Mouse (Mus musculus) adrenal gland (tissue): ENCODE measurements around the gene Nek11.

Experiments used
- intact Hi-C: fragments of 180-260 bp; cut with DNase I; formaldehyde crosslinking; loops from one replicate; pipeline ENCODE4 v1.15.1; 2025

Nek11 gene

DNA sequence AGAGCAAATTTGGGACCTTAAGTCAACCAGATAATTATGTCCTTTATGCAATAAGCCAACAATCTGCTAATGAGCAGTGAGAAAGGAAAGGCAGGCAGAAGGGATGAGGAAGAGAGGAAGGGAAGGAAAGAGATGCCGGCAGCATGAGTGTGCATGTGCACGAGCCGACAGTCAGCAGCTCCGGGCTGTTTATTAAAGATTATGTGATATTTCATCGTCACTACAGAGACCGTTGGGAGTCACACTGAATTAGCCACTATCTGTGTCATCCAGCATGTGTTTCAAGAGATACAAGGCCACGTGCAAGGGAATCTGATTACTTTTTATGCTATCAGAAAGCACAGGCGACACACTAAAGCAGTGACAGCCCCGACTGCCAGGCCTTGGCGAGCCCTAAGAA, 73.5 kb downstream of the Nek11 start:
- intact Hi-C loops = no loop called here

- intact Hi-C loops = no loop called here
Observed at GRCm38 (mm10) chr9:105313250-105313649, 82.1 kb downstream of the Nek11 start.

GRCm38 (mm10) chr9:105312686-105313085, 82.6 kb downstream of the Nek11 start:
- intact Hi-C loops = no loop called here

- intact Hi-C loops = no loop called here
Observed at GRCm38 (mm10) chr9:105309553-105310281, 85.6 kb downstream of the Nek11 start.

DNA sequence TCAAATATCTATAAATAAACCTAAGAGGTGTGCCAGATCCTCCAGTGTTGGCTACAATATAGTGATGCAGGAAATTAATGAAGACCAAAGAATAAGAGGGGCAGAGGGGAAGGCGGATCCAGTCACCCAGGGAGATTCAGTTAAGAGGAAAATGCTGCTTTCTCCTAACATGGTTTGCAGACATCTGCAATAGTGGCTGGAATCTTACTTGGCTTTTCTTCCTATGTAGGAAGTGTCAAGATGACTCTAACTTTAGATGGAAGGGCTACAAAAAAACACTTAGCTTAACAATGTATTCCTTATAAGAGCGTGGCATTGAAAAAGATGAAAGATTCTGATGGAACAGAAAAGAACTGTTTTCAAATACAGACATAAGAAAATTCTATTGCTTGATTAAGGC, 89.3 kb downstream of the Nek11 start:
- intact Hi-C loops = no loop called here

DNA sequence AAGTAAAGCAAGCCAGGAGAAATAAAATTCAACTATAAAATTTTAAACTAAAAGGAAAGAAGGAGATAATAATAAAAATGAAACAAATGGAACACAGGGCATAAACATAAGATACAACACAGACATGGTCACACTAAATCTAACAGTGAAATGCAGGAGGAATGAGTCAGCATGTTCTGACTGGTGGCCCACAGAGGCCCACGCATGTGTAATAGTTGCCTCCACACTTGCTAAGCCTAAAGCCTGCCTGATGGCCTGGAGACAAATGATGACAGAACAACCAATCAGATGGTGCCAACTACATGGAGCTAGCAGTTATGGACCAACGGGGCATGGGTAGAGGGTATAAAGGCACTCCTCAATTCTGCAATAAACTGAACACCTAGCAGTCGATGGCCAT, 93.1 kb downstream of the Nek11 start:
- intact Hi-C loops = no loop called here

- intact Hi-C loops = no loop called here
Observed at GRCm38 (mm10) chr9:105301396-105301795, 93.9 kb downstream of the Nek11 start.

DNA sequence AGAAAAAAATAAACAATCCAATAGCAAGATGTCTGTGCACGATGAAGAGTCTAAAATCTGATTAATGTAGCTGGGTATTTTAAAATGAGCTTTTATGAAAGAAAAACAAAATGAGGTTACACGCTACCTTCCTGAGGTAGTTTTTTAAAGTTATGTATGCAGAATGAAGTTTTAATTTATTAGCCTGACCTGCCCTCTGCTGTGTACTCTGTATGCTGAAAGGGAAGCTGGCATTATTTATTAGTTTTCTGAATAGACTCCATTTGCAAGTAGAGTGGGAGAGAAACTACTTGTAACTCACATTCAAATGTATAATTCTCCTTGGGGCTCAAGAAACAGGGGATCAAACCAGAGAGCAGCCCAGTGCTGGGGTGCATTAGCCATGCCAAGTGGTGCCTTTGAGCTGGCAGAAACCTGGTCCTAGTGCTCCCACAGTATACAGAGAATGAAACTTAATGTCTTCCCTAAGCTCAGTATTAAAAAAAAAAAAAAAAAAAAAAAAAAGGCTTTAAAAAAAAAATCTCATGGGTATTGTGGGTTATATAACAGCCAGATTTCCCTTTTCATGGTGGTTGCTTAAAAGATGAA, 94.5 kb downstream of the Nek11 start:
- intact Hi-C loops = no loop called here

DNA sequence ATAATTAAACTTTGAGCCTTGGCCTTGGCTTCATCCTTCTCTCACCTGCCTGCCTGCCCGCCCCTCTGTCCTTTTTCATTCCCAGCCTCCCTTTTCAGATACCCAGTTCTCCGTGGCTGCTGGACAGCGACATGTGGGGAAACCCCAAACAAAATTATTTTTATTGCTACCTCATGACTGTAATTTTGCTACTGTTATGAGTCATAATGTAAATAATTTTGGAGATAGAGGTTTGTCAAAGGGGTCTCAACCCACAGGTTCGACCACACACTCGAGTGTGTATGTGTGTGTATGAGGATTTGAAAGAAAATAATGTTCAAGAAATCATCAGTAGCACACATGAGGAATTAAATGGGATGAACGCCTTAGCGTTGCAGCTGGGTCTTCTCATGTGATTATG, 110.7 kb downstream of the Nek11 start:
- intact Hi-C loops = no loop called here

- intact Hi-C loops = no loop called here
Observed at GRCm38 (mm10) chr9:105282725-105283124, 112.6 kb downstream of the Nek11 start.

DNA sequence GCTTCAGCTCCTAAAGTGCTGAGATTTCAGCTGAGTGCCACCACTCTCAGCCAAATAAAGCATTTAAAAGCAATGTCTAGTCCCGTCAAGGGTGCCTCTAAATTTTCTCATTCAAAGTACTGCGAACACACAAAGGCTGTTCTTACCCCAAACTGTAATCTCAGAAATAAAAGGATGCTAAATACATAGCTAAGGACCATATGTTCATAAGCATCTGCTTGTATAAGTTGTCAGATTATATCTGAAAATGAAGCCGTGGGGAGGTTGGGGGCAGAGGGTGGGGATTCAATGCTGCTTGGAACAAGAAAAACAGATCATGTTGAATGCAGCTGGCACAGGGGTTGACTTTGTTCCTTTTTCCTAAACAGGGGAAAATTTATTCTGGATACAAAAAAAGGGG, 120.4 kb downstream of the Nek11 start:
- intact Hi-C loops = no loop called here

- intact Hi-C loops = no loop called here
Observed at GRCm38 (mm10) chr9:105274286-105274685, 121.0 kb downstream of the Nek11 start.

DNA sequence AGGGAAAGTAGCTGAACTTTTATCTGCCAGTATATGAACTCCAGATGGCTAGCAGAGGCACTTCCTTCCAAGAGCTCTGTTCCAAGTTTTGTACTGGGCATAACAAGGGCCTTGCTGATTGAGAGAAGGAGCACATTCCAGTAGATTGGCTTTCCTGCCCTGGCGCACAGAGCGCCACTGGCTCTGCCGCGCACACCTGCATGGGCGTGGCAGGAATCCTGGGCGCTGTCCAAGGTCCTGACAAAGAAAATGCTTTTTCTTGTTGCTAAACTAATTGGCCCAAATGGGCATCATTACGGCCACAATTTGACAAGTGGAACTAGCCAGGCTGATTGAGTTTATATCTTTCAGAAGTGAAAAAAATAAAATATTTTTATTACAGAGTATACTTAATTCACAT, 123.1 kb downstream of the Nek11 start:
- intact Hi-C loops = no loop called here

DNA sequence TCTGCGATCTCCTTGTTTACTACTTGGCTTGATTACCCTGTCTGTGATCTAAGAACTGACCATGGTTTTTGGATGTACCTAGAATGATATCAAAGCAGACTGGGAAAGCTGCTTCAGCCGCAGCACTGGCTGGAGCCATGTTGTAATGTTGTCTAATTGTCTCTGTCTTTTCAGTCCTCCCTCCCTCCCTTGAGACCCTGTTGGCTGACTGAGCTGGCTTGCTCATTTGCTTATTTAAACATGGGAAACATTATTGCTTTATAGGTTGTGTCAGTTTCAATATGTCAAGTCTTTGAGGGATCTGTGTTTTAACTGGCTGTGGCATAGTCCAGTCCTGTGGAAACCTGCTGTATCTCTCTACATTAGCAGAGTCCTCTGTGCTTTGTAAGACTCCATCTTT, 132.2 kb downstream of the Nek11 start:
- intact Hi-C loops = no loop called here

- intact Hi-C loops = no loop called here
Observed at GRCm38 (mm10) chr9:105257668-105258067, 137.7 kb downstream of the Nek11 start.

DNA sequence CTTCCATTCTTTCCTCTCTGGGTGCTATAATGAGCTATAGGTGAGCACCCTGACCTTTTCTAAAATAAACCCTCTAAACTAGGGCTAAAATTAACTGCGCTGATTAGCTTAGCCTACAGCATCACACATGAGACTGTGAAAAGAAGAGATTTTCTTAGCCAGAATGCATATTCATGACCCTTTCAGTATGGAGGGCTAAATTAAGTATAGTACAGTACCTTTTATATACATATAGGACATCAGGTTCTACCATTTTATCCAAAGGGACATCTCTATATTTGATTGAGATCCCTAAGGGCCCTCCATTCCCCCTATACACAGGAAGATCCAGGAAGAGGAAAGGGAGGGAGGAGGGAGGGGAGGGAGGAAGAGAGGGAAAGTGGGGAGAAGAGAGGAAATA, 141.2 kb downstream of the Nek11 start:
- intact Hi-C loops = no loop called here

- intact Hi-C loops = no loop called here
Observed at GRCm38 (mm10) chr9:105252349-105253041, 142.8 kb downstream of the Nek11 start.

GRCm38 (mm10) chr9:105251256-105251655, 144.1 kb downstream of the Nek11 start:
- intact Hi-C loops = no loop called here

- intact Hi-C loops = no loop called here
Observed at GRCm38 (mm10) chr9:105244024-105244423, 151.3 kb downstream of the Nek11 start.

GRCm38 (mm10) chr9:105214434-105214833, 180.9 kb downstream of the Nek11 start:
- intact Hi-C loops = no loop called here

DNA sequence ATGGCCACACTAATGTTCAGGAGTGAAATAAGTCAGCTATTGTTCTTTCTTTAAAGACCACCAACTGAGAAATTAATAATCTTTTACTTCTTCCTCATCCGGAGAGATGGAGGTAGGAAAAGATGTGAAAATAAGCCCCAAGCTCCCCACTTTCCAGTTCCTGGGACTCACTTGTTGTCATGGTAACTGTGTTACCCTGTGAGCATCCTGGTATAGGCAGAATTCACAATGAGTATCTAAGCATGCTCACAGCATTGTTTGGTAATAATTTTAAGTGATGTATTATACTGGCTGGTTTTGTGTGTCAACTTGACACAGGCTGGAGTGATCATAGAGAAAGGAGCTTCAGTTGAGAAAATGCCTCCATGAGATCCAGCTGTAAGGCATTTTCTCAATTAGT, 195.0 kb downstream of the Nek11 start:
- intact Hi-C loops = no loop called here

DNA sequence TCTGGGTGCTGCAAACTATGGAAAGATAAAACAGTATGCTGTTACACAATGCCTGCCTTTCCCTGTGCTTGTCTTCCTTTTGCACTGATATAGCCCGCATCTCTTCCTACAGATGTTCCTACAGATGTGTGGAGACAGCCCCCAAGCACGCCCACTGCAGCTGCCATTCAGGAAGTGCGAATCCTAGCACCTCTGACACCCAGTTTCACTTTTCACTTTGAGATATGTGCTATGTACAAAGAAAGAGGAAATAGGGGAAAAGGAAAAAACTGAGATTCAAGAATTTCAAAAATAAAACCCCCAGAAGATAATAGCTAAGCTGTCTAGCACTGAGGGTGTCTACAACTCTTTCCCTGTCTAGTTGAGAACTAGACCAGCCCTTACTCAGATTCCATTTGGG, 208.6 kb downstream of the Nek11 start:
- intact Hi-C loops = no loop called here

- intact Hi-C loops = no loop called here
Observed at GRCm38 (mm10) chr9:105182392-105182791, 212.9 kb downstream of the Nek11 start.
